Mouse (Mus musculus): ENCODE results near the gene Pnpla5.

- TF ChIP-seq CTCF (conservative IDR thresholded peaks at IDR 0.05; ENCODE audit: insufficient read depth, insufficient read length, low read depth, low read length): no peak
- TF ChIP-seq POLR2A (IDR thresholded peaks at IDR 0.05; ENCODE audit: low read depth, low read length): no peak
These were observed 36.2 kb downstream of the Pnpla5 start for GRCm38 (mm10) chr15:84086775-84087174.

Data from kidney, adult 2 months (tissue).